Mouse (Mus musculus) kidney, postnatal 4 days (tissue): ENCODE measurements around the gene Trmt13.

Experiments used
- DNase-seq, 2 experiments: peaks; one replicate each; pipeline ENCODE4 v3.0.0; 2021; ENCODE audit warnings: mixed read lengths in 2 of 2

Gene Trmt13

GRCm38 (mm10) chr3:116632971-116633370 lies 18.6 kb upstream of the Trmt13 start:
- DNase-seq = no peak

- DNase-seq = no peak
These were observed 17.1 kb upstream of the Trmt13 start for GRCm38 (mm10) chr3:116631459-116631858.

- no peak for DNase-seq
These were observed 8.3 kb upstream of the Trmt13 start for GRCm38 (mm10) chr3:116622641-116623040.

- DNase-seq = no peak
These were observed 6.4 kb upstream of the Trmt13 start for GRCm38 (mm10) chr3:116620636-116621370.

GRCm38 (mm10) chr3:116618855-116619254 lies 4.5 kb upstream of the Trmt13 start:
- DNase-seq = no peak

GRCm38 (mm10) chr3:116615318-116616068 lies 1.1 kb upstream of the Trmt13 start:
- DNase-seq = no peak

GRCm38 (mm10) chr3:116604570-116604969 lies 9.8 kb downstream of the Trmt13 start:
- no peak for DNase-seq

- no peak for DNase-seq
These were observed 12.6 kb downstream of the Trmt13 start for GRCm38 (mm10) chr3:116601781-116602180.

GRCm38 (mm10) chr3:116601005-116601404 lies 13.4 kb downstream of the Trmt13 start:
- DNase-seq = no peak

- DNase-seq = no peak
These were observed 14.7 kb downstream of the Trmt13 start for GRCm38 (mm10) chr3:116599705-116600104.

- DNase-seq = no peak
These were observed 18.8 kb downstream of the Trmt13 start for GRCm38 (mm10) chr3:116595603-116595991.

- DNase-seq = peak; percentile 100
These were observed 19.4 kb downstream of the Trmt13 start, which contains the start of gene Sass6 for GRCm38 (mm10) chr3:116594728-116595602. Sass6 (plus strand) TSS chr3:116594982.

- DNase-seq = no peak
These were observed 20.2 kb downstream of the Trmt13 start for GRCm38 (mm10) chr3:116594076-116594727.

- no peak for DNase-seq
These were observed 32.2 kb downstream of the Trmt13 start for GRCm38 (mm10) chr3:116582201-116582600.

GRCm38 (mm10) chr3:116577286-116577685 lies 37.1 kb downstream of the Trmt13 start:
- DNase-seq = peak; percentile 22 to 35

GRCm38 (mm10) chr3:116570628-116571027 lies 43.8 kb downstream of the Trmt13 start:
- DNase-seq = no peak

GRCm38 (mm10) chr3:116563095-116563492 lies 51.3 kb downstream of the Trmt13 start:
- DNase-seq = no peak

GRCm38 (mm10) chr3:116562408-116563094 lies 51.8 kb downstream of the Trmt13 start, which contains the start of gene Lrrc39:
Lrrc39 (plus strand) TSS chr3:116562973.
- no peak for DNase-seq

GRCm38 (mm10) chr3:116561315-116561714 lies 53.1 kb downstream of the Trmt13 start:
- DNase-seq = peak; percentile 35 to 45

- no peak for DNase-seq
These were observed 63.0 kb downstream of the Trmt13 start for GRCm38 (mm10) chr3:116551362-116551761.

- DNase-seq = no peak
These were observed 67.0 kb downstream of the Trmt13 start for GRCm38 (mm10) chr3:116547430-116547829.

- no peak for DNase-seq
These were observed 71.9 kb downstream of the Trmt13 start for GRCm38 (mm10) chr3:116542532-116542931.
